Mouse (Mus musculus) liver, embryonic 15.5 days (tissue): ENCODE measurements around the gene Itgb5. TPM values are rescaled to one million over a fixed set of nuclear protein-coding genes. Genes with fewer than 3 reads are reported as not detected.

Experiments
- ATAC-seq: fragments of 200-750 bp; cut with Nextera tagmentation; 2 replicates; pipeline ENCODE4 v1.8.0; 2017; ENCODE audit warnings: moderate number of reproducible peaks, mild to moderate bottlenecking, moderate library complexity; ENCODE audit not compliant: insufficient read depth
- H3K27ac ChIP-seq: fragments of 300-500 bp; sonication (generic); replicated peaks from 2 replicates; pipeline ENCODE4 v1.5.1; 2015; ENCODE audit warnings: mild to moderate bottlenecking, inconsistent platforms
- H3K27me3 ChIP-seq: fragments of 300-500 bp; sonication (generic); 2 replicates; pipeline ENCODE4 v1.6.1; 2015; ENCODE audit warnings: mild to moderate bottlenecking, inconsistent platforms
- H3K36me3 ChIP-seq: fragments of 300-500 bp; sonication (generic); replicated peaks from 2 replicates; pipeline ENCODE4 v1.6.1; 2015; ENCODE audit warnings: moderate library complexity, mild to moderate bottlenecking, inconsistent platforms
- H3K4me1 ChIP-seq: fragments of 300-500 bp; sonication (generic); replicated peaks from 2 replicates; pipeline ENCODE4 v1.6.1; 2015; ENCODE audit warnings: inconsistent platforms
- H3K4me2 ChIP-seq: fragments of 300-500 bp; sonication (generic); 2 replicates; pipeline ENCODE4 v1.6.1; 2015; ENCODE audit warnings: moderate library complexity, mild to moderate bottlenecking, inconsistent platforms
- H3K4me3 ChIP-seq: fragments of 300-500 bp; sonication (generic); replicated peaks from 2 replicates; pipeline ENCODE4 v1.5.1; 2015; ENCODE audit warnings: mild to moderate bottlenecking, inconsistent platforms
- H3K9ac ChIP-seq: fragments of 300-500 bp; sonication (generic); 2 replicates; pipeline ENCODE4 v1.6.1; 2015; ENCODE audit warnings: moderate library complexity, mild to moderate bottlenecking, inconsistent platforms
- H3K9me3 ChIP-seq: fragments of 300-500 bp; sonication (generic); replicated peaks from 2 replicates; pipeline ENCODE4 v1.6.1; 2016; ENCODE audit warnings: inconsistent platforms
- WGBS: fragments of 180-500 bp; shearing (Covaris S2); methylation state at CpG from one replicate; pipeline ENCODE4 v1.1.7; 2015; ENCODE audit warnings: mixed read lengths; ENCODE audit not compliant: insufficient replicate concordance; 5-methylcytosine and 5-hydroxymethylcytosine counted together
- polyA plus RNA-seq: library from polyadenylated mRNA; unstranded; fragments of >200 nt; fragmentation: Nextera tagmentation; extraction: Ambion mirVana; gene quantifications from 2 replicates; pipeline ENCODE4 v1.2.1, GENCODE M21; 2015

The Itgb5 gene
- polyA plus RNA-seq, 1 experiment from 2014 or later: 16.2 TPM

DNA sequence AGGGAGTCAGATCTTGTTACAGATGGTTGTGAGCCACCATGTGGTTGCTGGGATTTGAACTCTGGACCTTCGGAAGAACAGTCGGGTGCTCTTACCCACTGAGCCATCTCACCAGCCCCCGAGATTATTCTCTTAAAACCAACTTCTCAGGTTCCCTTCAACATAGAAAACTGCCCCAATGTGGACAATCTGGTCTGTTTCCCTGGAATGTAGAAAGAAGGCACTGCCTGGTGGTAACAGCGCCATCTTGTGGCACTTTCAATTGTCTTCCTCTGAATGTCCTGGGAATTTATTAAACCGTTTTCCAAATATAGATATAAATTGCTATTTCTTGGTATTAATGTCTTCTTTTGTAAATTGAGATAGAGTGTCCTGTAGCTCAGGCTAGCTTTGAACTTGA is 31.6 kb upstream of the Itgb5 start:
- WGBS: 32% methylated on average over 5 of the region's 5 CpGs
- Histone ChIP-seq H3K9me3 (no peaks in the 10 kb centered on the region), H3K27me3 (no peaks in the 10 kb centered on the region), H3K4me2 (no peak overlapping the region), H3K9ac (no peak overlapping the region), H3K27ac (no peak overlapping the region), H3K4me1 (peaks cover 18% of the 10 kb centered on the region), H3K4me3 (no peak overlapping the region), H3K36me3 (no peaks in the 10 kb centered on the region)
- no peak for ATAC-seq

GRCm38 (mm10) chr16:33810002-33810401 is 19.5 kb upstream of the Itgb5 start:
- no peaks in the 10 kb centered on the region for H3K9me3 ChIP-seq
- H3K27me3 ChIP-seq: no peaks in the 10 kb centered on the region
- 66% methylated on average over 3 of the region's 3 CpGs for WGBS
- H3K4me2 ChIP-seq: no peak overlapping the region
- no peak overlapping the region for H3K27ac ChIP-seq
- no peak overlapping the region for H3K9ac ChIP-seq
- no peaks in the 10 kb centered on the region for H3K4me1 ChIP-seq
- H3K36me3 ChIP-seq: no peaks in the 10 kb centered on the region
- ATAC-seq: no peak
- H3K4me3 ChIP-seq: no peak overlapping the region

GRCm38 (mm10) chr16:33818413-33819165 is 10.9 kb upstream of the Itgb5 start:
- Histone ChIP-seq H3K9me3 (no peaks in the 10 kb centered on the region), H3K4me1 (no peaks in the 10 kb centered on the region), H3K4me2 (no peak overlapping the region), H3K36me3 (no peaks in the 10 kb centered on the region), H3K4me3 (no peak overlapping the region), H3K9ac (no peak overlapping the region), H3K27ac (no peak overlapping the region), H3K27me3 (no peaks in the 10 kb centered on the region)
- no peak for ATAC-seq
- WGBS: 60% methylated on average over 7 of the region's 7 CpGs

GRCm38 (mm10) chr16:33820269-33821178 is 8.9 kb upstream of the Itgb5 start:
- no peaks in the 10 kb centered on the region for H3K27me3 ChIP-seq
- no peak overlapping the region for H3K9ac ChIP-seq
- 16% methylated on average over 17 of the region's 17 CpGs for WGBS
- no peak for ATAC-seq
- H3K9me3 ChIP-seq: no peaks in the 10 kb centered on the region
- H3K27ac ChIP-seq: no peak overlapping the region
- no peak overlapping the region for H3K4me3 ChIP-seq
- H3K36me3 ChIP-seq: no peaks in the 10 kb centered on the region
- no peaks in the 10 kb centered on the region for H3K4me1 ChIP-seq
- no peak overlapping the region for H3K4me2 ChIP-seq

GRCm38 (mm10) chr16:33824603-33825002 is 4.9 kb upstream of the Itgb5 start:
- no peak overlapping the region for H3K4me2 ChIP-seq
- no peak for ATAC-seq
- H3K4me1 ChIP-seq: 0 out of 2 replicates have a peak, but pooled peaks cover 7% of the 10 kb centered on the region
- H3K4me3 ChIP-seq: no peak overlapping the region
- no peak overlapping the region for H3K27ac ChIP-seq
- WGBS: 64% methylated on average over 6 of the region's 6 CpGs
- H3K9ac ChIP-seq: no peak overlapping the region
- no peaks in the 10 kb centered on the region for H3K36me3 ChIP-seq
- no peaks in the 10 kb centered on the region for H3K9me3 ChIP-seq
- peaks cover 21% of the 10 kb centered on the region for H3K27me3 ChIP-seq

DNA sequence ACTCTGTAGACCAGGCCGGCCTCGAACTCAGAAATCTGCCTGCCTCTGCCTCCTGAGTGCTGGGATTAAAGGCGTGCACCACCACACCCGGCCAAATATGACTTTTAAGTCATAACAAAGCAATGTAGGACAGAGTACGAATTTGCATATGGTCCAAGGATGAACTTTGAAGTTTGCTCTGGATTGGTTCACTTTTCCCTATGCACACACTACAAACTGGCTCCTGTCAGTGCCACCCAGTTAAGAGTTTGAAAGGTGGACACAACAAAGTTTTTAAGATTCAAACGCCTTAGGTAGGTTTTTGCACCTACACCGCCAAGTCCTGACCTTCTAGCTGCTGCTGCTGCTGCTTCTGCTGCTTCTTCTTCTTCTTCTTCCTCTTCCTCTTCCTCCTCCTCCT is 969 bp upstream of the Itgb5 start:
- Histone ChIP-seq H3K4me3 (no peak overlapping the region), H3K4me2 (0 out of 2 replicates have a peak overlapping the region, but pooled peaks have one; percentile 66), H3K27me3 (peaks cover 60% of the 10 kb centered on the region), H3K9me3 (no peaks in the 10 kb centered on the region), H3K36me3 (no peaks in the 10 kb centered on the region), H3K4me1 (peaks cover 18% of the 10 kb centered on the region), H3K27ac (no peak overlapping the region), H3K9ac (no peak overlapping the region)
- 63% methylated on average over 7 of the region's 7 CpGs for WGBS
- ATAC-seq: no peak

DNA sequence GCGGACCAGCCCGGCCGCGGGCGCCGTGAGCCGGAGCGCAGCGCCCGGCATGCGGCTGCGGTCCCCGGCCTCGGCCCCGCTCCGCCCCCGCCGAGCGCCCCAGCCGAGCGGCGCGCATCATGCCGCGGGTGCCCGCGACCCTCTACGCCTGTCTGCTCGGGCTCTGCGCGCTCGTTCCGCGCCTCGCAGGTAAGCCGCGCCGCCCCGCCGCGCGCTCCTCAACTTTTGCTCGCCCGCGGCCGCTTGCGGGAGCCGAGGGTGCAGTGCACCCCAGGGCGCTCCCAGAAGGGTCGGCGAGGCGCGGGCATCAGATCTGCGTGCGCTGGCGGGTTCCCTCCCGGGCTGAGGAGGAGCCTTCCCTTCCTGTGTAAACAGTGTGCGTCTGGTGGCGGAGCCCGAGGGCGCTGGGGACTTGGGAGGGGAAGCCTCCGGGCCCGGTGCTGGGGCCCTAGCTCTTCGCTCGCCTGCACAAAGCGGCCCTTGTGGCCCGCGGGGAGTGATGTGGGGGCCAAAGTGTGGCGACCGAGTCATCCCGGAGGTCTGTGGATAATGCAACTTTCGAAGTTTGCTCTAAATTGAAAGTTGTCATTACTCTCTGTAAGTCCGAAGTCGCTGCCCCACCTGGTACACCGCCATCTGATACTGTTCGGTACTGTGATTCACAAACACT is 512 bp downstream of the Itgb5 start:
- Histone ChIP-seq H3K9me3 (no peaks in the 10 kb centered on the region), H3K36me3 (no peaks in the 10 kb centered on the region), H3K4me1 (peaks cover 30% of the 10 kb centered on the region), H3K9ac (peak overlapping the region; percentile 43), H3K27ac (peak overlapping the region; percentile 53), H3K4me3 (peak overlapping the region; percentile 63), H3K4me2 (peak overlapping the region; percentile 66), H3K27me3 (peaks cover 75% of the 10 kb centered on the region)
- WGBS: under 1% methylated on average over 76 of the region's 76 CpGs
- peak; percentile 43; the same call in 1 of the 2 replicates for ATAC-seq

DNA sequence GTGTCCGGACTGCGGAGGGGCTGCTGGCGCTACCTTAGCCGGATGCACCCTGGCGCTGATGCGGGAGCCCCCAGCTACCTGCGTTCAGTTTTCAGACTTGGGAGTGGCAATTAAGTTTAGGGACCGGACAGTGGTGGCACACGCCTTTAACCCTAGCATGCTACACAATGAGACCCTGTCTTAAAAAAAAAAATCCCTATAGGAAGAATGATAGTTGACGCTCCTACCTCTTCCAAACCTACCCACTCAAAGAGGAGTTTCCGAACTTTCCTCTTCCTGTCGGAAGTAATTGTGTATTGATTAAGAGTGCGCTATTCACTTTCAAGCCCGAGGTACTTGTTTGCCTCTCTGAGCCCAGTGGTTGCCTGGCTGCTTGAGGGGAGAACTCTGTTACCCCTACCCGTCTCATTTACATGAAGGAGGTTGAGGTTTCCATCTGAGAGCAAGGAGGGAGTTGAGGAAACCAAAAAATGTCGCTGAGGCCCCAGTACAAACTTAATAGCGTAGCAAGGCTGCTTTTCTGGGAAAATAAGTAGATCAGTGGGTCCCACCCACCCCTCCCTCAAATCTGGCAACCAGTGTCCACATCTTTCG is 1.1 kb downstream of the Itgb5 start:
- Histone ChIP-seq H3K4me2 (peak overlapping the region; percentile 66), H3K9ac (peak overlapping the region; percentile 43; the same call in 1 of the 2 replicates), H3K4me3 (peak overlapping the region; percentile 63), H3K4me1 (peaks cover 31% of the 10 kb centered on the region), H3K9me3 (no peaks in the 10 kb centered on the region), H3K27ac (no peak overlapping the region), H3K27me3 (peaks cover 81% of the 10 kb centered on the region), H3K36me3 (no peaks in the 10 kb centered on the region)
- ATAC-seq: no peak
- 6% methylated on average over 18 of the region's 18 CpGs for WGBS

GRCm38 (mm10) chr16:33832057-33832456 is 2.6 kb downstream of the Itgb5 start:
- no peak for ATAC-seq
- no peak overlapping the region for H3K27ac ChIP-seq
- no peak overlapping the region for H3K9ac ChIP-seq
- H3K4me2 ChIP-seq: no peak overlapping the region
- WGBS: 60% methylated on average over 6 of the region's 6 CpGs
- no peak overlapping the region for H3K4me3 ChIP-seq
- H3K4me1 ChIP-seq: peaks cover 42% of the 10 kb centered on the region
- no peaks in the 10 kb centered on the region for H3K9me3 ChIP-seq
- H3K36me3 ChIP-seq: no peaks in the 10 kb centered on the region
- peaks cover 84% of the 10 kb centered on the region for H3K27me3 ChIP-seq

- H3K27me3 ChIP-seq: peaks cover 80% of the 10 kb centered on the region
- H3K9me3 ChIP-seq: no peaks in the 10 kb centered on the region
- H3K9ac ChIP-seq: no peak overlapping the region
- H3K4me1 ChIP-seq: peaks cover 50% of the 10 kb centered on the region
- peak overlapping the region; percentile 51 for H3K4me2 ChIP-seq
- no peaks in the 10 kb centered on the region for H3K36me3 ChIP-seq
- WGBS: 5% methylated on average over 21 of the region's 21 CpGs
- H3K27ac ChIP-seq: peak overlapping the region; percentile 21
- no peak for ATAC-seq
- H3K4me3 ChIP-seq: peak overlapping the region; percentile 30
These were observed 3.4 kb downstream of the Itgb5 start for GRCm38 (mm10) chr16:33832728-33833428.
